Mouse (Mus musculus) intestine, embryonic 14.5 days (tissue): ENCODE measurements around the gene Ngb. TPM values are rescaled to one million over a fixed set of nuclear protein-coding genes. Genes with fewer than 3 reads are reported as not detected.

ENCODE experiments used
- ATAC-seq: fragments of 200-750 bp; cut with Nextera tagmentation; replicated peaks from 2 replicates; pipeline ENCODE4 v1.8.0; 2017; ENCODE audit warnings: low read depth, moderate number of reproducible peaks, moderate TSS enrichment, moderate library complexity; ENCODE audit not compliant: low FRiP score, low TSS enrichment
- DNase-seq: peaks from one replicate; pipeline ENCODE4 v3.0.0-alpha.2; 2018; ENCODE audit warnings: low spot score
- H3K27ac ChIP-seq: fragments of 300-500 bp; sonication (generic); 2 replicates; pipeline ENCODE4 v1.5.1; 2014; ENCODE audit warnings: low read depth, mild to moderate bottlenecking, control low read depth
- H3K27me3 ChIP-seq: fragments of 300-500 bp; sonication (generic); replicated peaks from 2 replicates; pipeline ENCODE4 v1.6.1; 2014; ENCODE audit warnings: low read length, control low read depth; ENCODE audit not compliant: control insufficient read depth, insufficient read depth
- H3K36me3 ChIP-seq: fragments of 300-500 bp; sonication (generic); 2 replicates; pipeline ENCODE4 v1.6.1; 2014; ENCODE audit warnings: low read length, control low read depth; ENCODE audit not compliant: control insufficient read depth, insufficient read depth
- H3K4me1 ChIP-seq: fragments of 300-500 bp; sonication (generic); replicated peaks from 2 replicates; pipeline ENCODE4 v1.6.1; 2014; ENCODE audit warnings: low read length, control low read depth, mixed read lengths; ENCODE audit not compliant: control insufficient read depth, insufficient read depth
- H3K4me2 ChIP-seq: fragments of 300-500 bp; sonication (generic); 2 replicates; pipeline ENCODE4 v1.6.1; 2014; ENCODE audit warnings: low read length
- H3K4me3 ChIP-seq: fragments of 300-500 bp; sonication (generic); 2 replicates; pipeline ENCODE4 v1.5.1; 2014; ENCODE audit warnings: low read depth, low read length, control low read depth, mixed read lengths
- H3K9ac ChIP-seq: fragments of 300-500 bp; sonication (generic); 2 replicates; pipeline ENCODE4 v1.6.1; 2014; ENCODE audit warnings: mild to moderate bottlenecking, low read length
- H3K9me3 ChIP-seq: fragments of 300-500 bp; sonication (generic); 2 replicates; pipeline ENCODE4 v1.6.1; 2016; ENCODE audit warnings: low read length, control low read depth; ENCODE audit not compliant: control insufficient read depth
- WGBS: fragments of 180-500 bp; shearing (Covaris S2); extraction: QIAGEN DNeasy Blood & Tissue Kit; methylation state at CpG from one replicate; pipeline ENCODE4 v1.1.7; 2014; 5-methylcytosine and 5-hydroxymethylcytosine counted together
- polyA plus RNA-seq: library from polyadenylated mRNA; unstranded; fragments of >200 nt; fragmentation: Nextera tagmentation; extraction: Ambion mirVana; gene quantifications from 2 replicates; pipeline ENCODE4 v1.2.1, GENCODE M21; 2014

Gene Ngb
- polyA plus RNA-seq, result 1.0 and 1.8 TPM in 2 replicates

GRCm38 (mm10) chr12:87102165-87102631, at the start of gene Ngb:
Gene Ngb (minus strand): TSS chr12:87102539.
- Histone ChIP-seq H3K4me1 (0 out of 2 replicates have a peak, but pooled peaks cover 3% of the 10 kb centered on the region), H3K36me3 (no peaks in the 10 kb centered on the region), H3K27ac (no peak within 1 kb of the TSS), H3K4me2 (peak within 1 kb of the TSS; percentile 42), H3K9ac (no peak within 1 kb of the TSS), H3K4me3 (peak within 1 kb of the TSS; percentile 15), H3K27me3 (peaks cover 38% of the 10 kb centered on the region), H3K9me3 (no peaks in the 10 kb centered on the region)
- DNase-seq, result no peak
- WGBS, result 2% methylated on average over 32 of the region's 32 CpGs
- 0 out of 2 replicates have a peak, but pooled peaks have one; percentile 56 for ATAC-seq

- Histone ChIP-seq H3K4me3 (no peak overlapping the region), H3K4me2 (no peak overlapping the region), H3K4me1 (peaks cover 5% of the 10 kb centered on the region; the same call in 1 of the 2 replicates), H3K9ac (no peak overlapping the region), H3K27me3 (no peaks in the 10 kb centered on the region), H3K9me3 (peaks cover 6% of the 10 kb centered on the region; the same call in 1 of the 2 replicates), H3K36me3 (no peaks in the 10 kb centered on the region), H3K27ac (no peak overlapping the region)
- DNase-seq (no peak), ATAC-seq (no peak)
- 98% methylated on average over 5 of the region's 5 CpGs for WGBS
Observed at GRCm38 (mm10) chr12:87149471-87149870, 47.1 kb upstream of the Ngb start.

GRCm38 (mm10) chr12:87148136-87148535, 45.8 kb upstream of the Ngb start:
- Histone ChIP-seq H3K27ac (peak overlapping the region; percentile 92), H3K27me3 (no peaks in the 10 kb centered on the region), H3K9ac (peak overlapping the region; percentile 64), H3K4me1 (peaks cover 5% of the 10 kb centered on the region; the same call in 1 of the 2 replicates), H3K9me3 (peaks cover 6% of the 10 kb centered on the region; the same call in 1 of the 2 replicates), H3K36me3 (no peaks in the 10 kb centered on the region), H3K4me2 (peak overlapping the region; percentile 67), H3K4me3 (peak overlapping the region; percentile 69)
- 26% methylated on average over 15 of the region's 15 CpGs for WGBS
- no peak for ATAC-seq
- no peak for DNase-seq

GRCm38 (mm10) chr12:87147395-87148089, 45.2 kb upstream of the Ngb start, which contains the start of gene Pomt2:
Gene Pomt2 (minus strand): TSS chr12:87147968.
- Histone ChIP-seq H3K9ac (peak within 1 kb of the TSS; percentile 64), H3K36me3 (no peaks in the 10 kb centered on the region), H3K4me3 (peak within 1 kb of the TSS; percentile 69), H3K4me1 (peaks cover 5% of the 10 kb centered on the region; the same call in 1 of the 2 replicates), H3K27me3 (no peaks in the 10 kb centered on the region), H3K4me2 (peak within 1 kb of the TSS; percentile 83), H3K9me3 (peaks cover 6% of the 10 kb centered on the region; the same call in 1 of the 2 replicates), H3K27ac (peak within 1 kb of the TSS; percentile 92)
- peak; percentile 98 for ATAC-seq
- WGBS, result under 1% methylated on average over 61 of the region's 61 CpGs
- DNase-seq, result peak; percentile 95

GRCm38 (mm10) chr12:87146966-87147365, 44.6 kb upstream of the Ngb start, which contains the start of gene Gstz1:
Gene Gstz1 (plus strand): TSS chr12:87147165.
- H3K4me1 ChIP-seq, result peaks cover 5% of the 10 kb centered on the region; the same call in 1 of the 2 replicates
- H3K36me3 ChIP-seq, result no peaks in the 10 kb centered on the region
- DNase-seq (peak; percentile 90), ATAC-seq (peak; percentile 89)
- peak within 1 kb of the TSS; percentile 83 for H3K4me2 ChIP-seq
- H3K27me3 ChIP-seq, result no peaks in the 10 kb centered on the region
- peak within 1 kb of the TSS; percentile 92 for H3K27ac ChIP-seq
- peak within 1 kb of the TSS; percentile 64 for H3K9ac ChIP-seq
- H3K9me3 ChIP-seq, result peaks cover 6% of the 10 kb centered on the region; the same call in 1 of the 2 replicates
- under 1% methylated on average over 27 of the region's 27 CpGs for WGBS
- peak within 1 kb of the TSS; percentile 69 for H3K4me3 ChIP-seq

- Histone ChIP-seq H3K4me3 (no peak overlapping the region), H3K36me3 (peaks cover 10% of the 10 kb centered on the region), H3K9me3 (no peaks in the 10 kb centered on the region), H3K27me3 (no peaks in the 10 kb centered on the region), H3K9ac (no peak overlapping the region), H3K27ac (no peak overlapping the region), H3K4me2 (no peak overlapping the region), H3K4me1 (peaks cover 5% of the 10 kb centered on the region; the same call in 1 of the 2 replicates)
- ATAC-seq (no peak), DNase-seq (no peak)
- WGBS, result 90% methylated on average over 2 of the region's 2 CpGs
Observed at GRCm38 (mm10) chr12:87142156-87142555, 39.8 kb upstream of the Ngb start.

- ATAC-seq (no peak), DNase-seq (no peak)
- no peak overlapping the region for H3K4me2 ChIP-seq
- 66% methylated on average over 2 of the region's 2 CpGs for WGBS
- peaks cover 29% of the 10 kb centered on the region for H3K36me3 ChIP-seq
- H3K9me3 ChIP-seq, result no peaks in the 10 kb centered on the region
- H3K27me3 ChIP-seq, result no peaks in the 10 kb centered on the region
- no peak overlapping the region for H3K27ac ChIP-seq
- H3K4me3 ChIP-seq, result no peak overlapping the region
- no peak overlapping the region for H3K9ac ChIP-seq
- no peaks in the 10 kb centered on the region for H3K4me1 ChIP-seq
Observed at GRCm38 (mm10) chr12:87138768-87139167, 36.4 kb upstream of the Ngb start.

- DNase-seq, result no peak
- no peaks in the 10 kb centered on the region for H3K4me1 ChIP-seq
- 66% methylated on average over 2 of the region's 2 CpGs for WGBS
- H3K27ac ChIP-seq, result no peak overlapping the region
- no peak overlapping the region for H3K9ac ChIP-seq
- H3K4me2 ChIP-seq, result no peak overlapping the region
- H3K27me3 ChIP-seq, result no peaks in the 10 kb centered on the region
- no peak for ATAC-seq
- no peaks in the 10 kb centered on the region for H3K9me3 ChIP-seq
- H3K4me3 ChIP-seq, result no peak overlapping the region
- peaks cover 32% of the 10 kb centered on the region for H3K36me3 ChIP-seq
Observed at GRCm38 (mm10) chr12:87138342-87138701, 36.0 kb upstream of the Ngb start.
